Mouse (Mus musculus): ENCODE measurements around the gene Rgs17. TPM values are rescaled to one million over a fixed set of nuclear protein-coding genes. Genes with fewer than 3 reads are reported as not detected.

Rgs17 gene
- total RNA-seq, 2 experiments from 2014 or later = 32.1 to 34.4 TPM

Other genes starting within 250 kb of the Rgs17 start
- gene Fbxo5, start 116.8 kb downstream of the Rgs17 start, total RNA-seq (2021) = 1 to 10 TPM; 1.0 to 1.3 TPM
- gene Mtrf1l, start 98.5 kb downstream of the Rgs17 start, total RNA-seq (2021) = 10 to 100 TPM; 11.4 TPM

Measured in layer of hippocampus, postnatal 25 days (tissue).